8 mouse cellular contexts compared by ENCODE assay signal in genomic region chr13:68597199-68597598, GRCm38 (mm10). TPM values are rescaled to one million over a fixed set of nuclear protein-coding genes. Genes with fewer than 3 reads are reported as not detected.
DNase-seq lines count a peak whose midpoint lies in the region; ATAC-seq lines count a peak whose summit lies in the region.

TSS of gene 1700001L19Rik (plus strand) at chr13:68597421.

- no peak for DNase-seq in liver, embryonic 11.5 days (ENCODE audit: low spot score)
- no peak for DNase-seq in liver
- peak in 1 of 2 experiments; percentile 44 for DNase-seq in left cerebral cortex, adult 8-10 months (ENCODE audit: low spot score in 2 of 2)
- DNase-seq in gastrocnemius, postnatal 36 days, result no peak
- DNase-seq in B cell, adult 2 months, result no peak

- no peak within 1 kb of the TSS for H3K4me3 ChIP-seq in liver, embryonic 11.5 days (ENCODE audit: low read depth, low read length)
- H3K4me3 ChIP-seq in forebrain, embryonic 12.5 days (replicated peaks), result peak within 1 kb of the TSS; percentile 14; the same call in 1 of the 2 replicates
- H3K4me3 ChIP-seq in neural tube, embryonic 14.5 days (ENCODE audit: low read depth, low read length), result peak within 1 kb of the TSS; percentile 8; the same call in 1 of the 2 replicates

- WGBS in liver, embryonic 11.5 days, result 15% methylated on average over 10 of the region's 10 CpGs
- WGBS in forebrain, embryonic 12.5 days, result 6% methylated on average over 9 of the region's 10 CpGs
- 14% methylated on average over 10 of the region's 10 CpGs for WGBS in neural tube, embryonic 14.5 days

- peaks cover 3% of the 10 kb centered on the region; the same call in 1 of the 2 replicates for H3K4me1 ChIP-seq in liver, embryonic 11.5 days (replicated peaks; ENCODE audit: control insufficient read depth, insufficient read depth, low read length)
- no peaks in the 10 kb centered on the region for H3K4me1 ChIP-seq in forebrain, embryonic 12.5 days
- H3K4me1 ChIP-seq in neural tube, embryonic 14.5 days (ENCODE audit: control insufficient read depth, insufficient read depth, low read length), result no peaks in the 10 kb centered on the region

- peaks cover 7% of the 10 kb centered on the region; the same call in 1 of the 2 replicates for H3K36me3 ChIP-seq in liver, embryonic 11.5 days (ENCODE audit: control insufficient read depth, insufficient read depth, low read length)
- peaks cover 12% of the 10 kb centered on the region for H3K36me3 ChIP-seq in forebrain, embryonic 12.5 days (replicated peaks)
- no peaks in the 10 kb centered on the region for H3K36me3 ChIP-seq in neural tube, embryonic 14.5 days (ENCODE audit: control insufficient read depth, insufficient read depth, low read length)

- H3K27ac ChIP-seq in liver, embryonic 11.5 days (ENCODE audit: low read depth, low read length), result no peak within 1 kb of the TSS
- H3K27ac ChIP-seq in forebrain, embryonic 12.5 days, result no peak within 1 kb of the TSS
- no peak within 1 kb of the TSS for H3K27ac ChIP-seq in neural tube, embryonic 14.5 days (ENCODE audit: low read depth, low read length)

- H3K4me2 ChIP-seq in liver, embryonic 11.5 days, result peak within 1 kb of the TSS; percentile 49
- peak within 1 kb of the TSS; percentile 45 for H3K4me2 ChIP-seq in forebrain, embryonic 12.5 days
- peak within 1 kb of the TSS; percentile 28 for H3K4me2 ChIP-seq in neural tube, embryonic 14.5 days (ENCODE audit: low read depth, low read length)

- no peaks in the 10 kb centered on the region for H3K27me3 ChIP-seq in liver, embryonic 11.5 days (replicated peaks; ENCODE audit: control insufficient read depth, insufficient read depth, low read length)
- no peaks in the 10 kb centered on the region; the same call in none of the 2 replicates for H3K27me3 ChIP-seq in forebrain, embryonic 12.5 days
- H3K27me3 ChIP-seq in neural tube, embryonic 14.5 days (ENCODE audit: control insufficient read depth, insufficient read depth, low read length), result no peaks in the 10 kb centered on the region

- no peak within 1 kb of the TSS for H3K9ac ChIP-seq in liver, embryonic 11.5 days (ENCODE audit: low read depth, low read length)
- no peak within 1 kb of the TSS for H3K9ac ChIP-seq in forebrain, embryonic 12.5 days
- H3K9ac ChIP-seq in neural tube, embryonic 14.5 days (replicated peaks; ENCODE audit: low read depth, low read length), result no peak within 1 kb of the TSS

- intact Hi-C loops in gastrocnemius, postnatal 36 days (cut with DNase I), result loop anchor here (5.0 to 10.0 kb wide), 2 partner anchors 865 to 888 kb away; no protein-coding TSS in a partner anchor

- H3K9me3 ChIP-seq in liver, embryonic 11.5 days (ENCODE audit: control insufficient read depth, low read length), result no peaks in the 10 kb centered on the region
- no peaks in the 10 kb centered on the region for H3K9me3 ChIP-seq in forebrain, embryonic 12.5 days
- H3K9me3 ChIP-seq in neural tube, embryonic 14.5 days (ENCODE audit: control insufficient read depth, low read length), result no peaks in the 10 kb centered on the region

- no peak for ATAC-seq in liver, embryonic 11.5 days (replicated peaks; ENCODE audit: low FRiP score)
- ATAC-seq in forebrain, embryonic 12.5 days (ENCODE audit: low FRiP score), result no peak
- 0 out of 2 replicates have a peak, but pooled peaks have one; percentile 39 for ATAC-seq in neural tube, embryonic 14.5 days (ENCODE audit: low read depth)
- no peak for ATAC-seq in erythroblast, adult 5-6 weeks (replicated peaks; ENCODE audit: low FRiP score, poor library complexity, severe bottlenecking)

RNA-seq across cellular contexts. Expression of gene 1700001L19Rik, which starts in this region (rescaled TPM):
- not detected in 2 replicates for polyA plus RNA-seq in liver, embryonic 11.5 days (2014; fragmentation: Nextera tagmentation; extraction: Ambion mirVana)
- 0.68 and 1.1 TPM in 2 replicates for polyA plus RNA-seq in forebrain, embryonic 12.5 days (2016; fragmentation: Nextera tagmentation; extraction: Ambion mirVana)
- total RNA-seq in left cerebral cortex, adult 8-10 months (2022), result 10 to 100 TPM; 17.2 to 22.3 (median 20.5) TPM
- polyA plus RNA-seq in neural tube, embryonic 14.5 days (2014; fragmentation: Nextera tagmentation; extraction: Ambion mirVana), result 4.3 and 5.3 TPM in 2 replicates
- not detected for total RNA-seq in gastrocnemius, postnatal 36 days (2021)
- total RNA-seq in erythroblast, adult 5-6 weeks (2015; ENCODE audit: low replicate concordance), result not detected in 2 replicates
- not detected in 2 replicates for total RNA-seq in erythroblast, adult 5-6 weeks (2017; ENCODE audit: low replicate concordance)

Comparison
In these comparisons a context has a peak if more than half of its experiments do, and no peak if none do; other contexts are left out.
1. RNA of gene 1700001L19Rik (total RNA-seq): 17.2 to 22.3 TPM in left cerebral cortex, adult 8-10 months; not detected in gastrocnemius, postnatal 36 days and not detected in erythroblast, adult 5-6 weeks; every median in the first group is over 10 times any median in the second.
2. Peak in every context shown above with its lines, with median percentiles within 50 percentile points of each other: H3K4me2 ChIP-seq.